Mouse (Mus musculus) brain, embryonic 18.5 days (tissue): ENCODE results near the gene Styx.
A peak's percentile ranks its signal among the peaks of the same experiment; 100 is the strongest.
"Not testable (repeated sequence)": the region's sequence is repeated elsewhere in the genome, so short reads cannot be mapped to it uniquely, and the experiment has no call there.

Source experiments
- DNase-seq: peaks from one replicate; pipeline ENCODE4 v3.0.0-alpha.2; 2012; ENCODE audit warnings: low read depth, low spot score

The Styx gene

DNA sequence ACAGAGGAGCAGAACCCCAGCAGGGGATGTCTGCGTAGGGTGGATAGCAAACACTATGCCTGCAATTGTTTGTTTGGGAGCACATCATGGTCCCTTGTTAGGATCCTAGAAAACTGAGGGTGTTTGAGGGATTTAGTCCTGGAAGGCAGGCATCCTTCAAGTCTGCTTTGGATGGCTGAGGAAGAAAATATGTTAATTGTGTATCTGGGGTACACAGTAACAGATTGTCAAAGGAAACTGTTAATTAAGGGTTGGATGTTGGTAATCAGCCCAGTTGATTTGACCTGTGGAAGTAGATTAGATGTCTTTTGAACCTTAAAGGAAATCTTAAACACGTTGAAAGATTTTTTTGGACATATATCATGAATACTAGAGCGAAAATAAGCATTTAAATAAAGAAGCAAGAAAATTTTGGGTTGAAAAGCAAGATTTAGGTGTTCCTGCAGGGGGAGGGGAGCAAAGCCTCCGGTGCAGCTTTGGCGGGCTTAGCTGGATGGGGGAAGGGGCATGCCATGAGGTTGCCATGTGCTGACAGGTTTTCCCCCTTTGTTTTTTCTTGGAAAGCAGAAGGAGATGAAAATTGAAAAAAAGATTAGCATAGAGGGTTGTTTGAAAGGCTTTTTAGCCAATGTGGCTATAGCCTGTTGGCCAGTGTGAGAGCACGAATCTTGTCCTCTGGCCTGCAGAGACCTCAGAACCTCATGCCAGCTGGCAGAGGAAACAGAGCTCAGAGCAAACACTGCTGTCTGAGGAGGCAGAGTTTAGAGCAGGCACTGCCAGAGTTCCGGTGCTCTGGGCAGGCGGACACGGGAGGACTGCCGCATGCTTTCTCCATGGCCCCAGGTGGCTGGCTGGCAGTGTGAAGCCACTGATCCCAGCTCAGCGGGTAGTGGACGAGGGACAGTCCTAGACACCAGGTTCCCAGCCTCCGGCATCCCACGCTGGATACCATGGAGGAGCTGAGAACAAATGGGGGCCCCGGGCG, 13.6 kb downstream of the Styx start:
- DNase-seq, result no peak

DNA sequence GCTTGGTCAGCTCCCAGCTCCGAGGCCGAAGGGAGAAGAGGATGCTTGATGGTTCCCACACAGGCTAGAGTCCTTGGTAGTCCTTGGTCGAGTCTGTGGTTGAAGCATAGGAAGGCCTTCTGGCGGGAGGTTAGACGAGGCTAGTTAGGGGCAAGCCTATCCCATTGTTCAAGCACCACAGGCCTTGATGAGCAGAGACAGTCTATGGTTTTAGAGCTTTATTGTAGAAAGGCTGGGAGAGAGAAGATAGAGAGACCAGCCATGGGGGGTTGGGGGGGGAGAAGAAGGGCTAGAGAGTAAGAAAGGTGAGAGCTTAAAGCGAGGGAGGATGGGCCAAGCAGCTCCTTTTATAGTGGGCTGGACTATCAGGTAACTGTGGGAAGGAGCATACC, 14.3 kb downstream of the Styx start:
- DNase-seq, result no peak

DNA sequence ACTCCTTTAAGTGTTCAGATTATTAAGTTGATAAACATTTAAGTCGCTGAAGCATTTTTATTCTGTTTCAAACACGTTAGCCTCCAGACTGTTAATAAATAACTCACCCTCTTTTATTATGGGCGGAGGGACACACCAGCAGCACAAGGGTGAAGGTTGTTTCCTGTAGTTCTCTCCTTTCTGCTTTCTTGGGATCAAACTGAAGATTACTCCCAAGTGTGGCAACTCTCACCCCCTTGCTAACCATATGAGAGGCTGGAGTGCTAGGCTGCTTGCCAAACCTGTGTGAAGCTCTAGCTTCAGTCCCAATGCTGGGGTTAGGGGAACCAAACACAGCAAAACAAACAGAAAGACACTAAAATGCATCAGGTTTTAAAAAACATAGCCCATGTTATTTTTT, 27.9 kb downstream of the Styx start:
- DNase-seq, result no peak

DNA sequence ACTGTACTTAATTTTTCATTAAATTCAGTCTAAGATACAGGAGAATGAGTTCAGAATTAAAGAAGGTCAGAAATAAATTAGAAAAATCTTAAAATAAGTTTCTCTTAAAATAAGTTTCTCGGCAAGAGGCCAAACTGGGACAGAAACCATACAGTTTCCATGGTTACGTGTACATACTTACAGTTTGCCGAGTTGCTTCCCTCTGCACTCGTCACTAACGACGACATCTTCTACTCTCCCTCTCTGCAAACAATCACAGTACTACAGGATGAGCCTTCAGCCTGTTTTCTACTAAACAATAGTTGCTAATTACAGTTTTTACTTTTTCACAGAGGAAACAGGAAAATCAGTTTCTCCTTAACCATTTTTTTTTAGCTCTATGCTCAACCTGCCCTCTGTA, 29.9 kb downstream of the Styx start:
- no peak for DNase-seq

DNA sequence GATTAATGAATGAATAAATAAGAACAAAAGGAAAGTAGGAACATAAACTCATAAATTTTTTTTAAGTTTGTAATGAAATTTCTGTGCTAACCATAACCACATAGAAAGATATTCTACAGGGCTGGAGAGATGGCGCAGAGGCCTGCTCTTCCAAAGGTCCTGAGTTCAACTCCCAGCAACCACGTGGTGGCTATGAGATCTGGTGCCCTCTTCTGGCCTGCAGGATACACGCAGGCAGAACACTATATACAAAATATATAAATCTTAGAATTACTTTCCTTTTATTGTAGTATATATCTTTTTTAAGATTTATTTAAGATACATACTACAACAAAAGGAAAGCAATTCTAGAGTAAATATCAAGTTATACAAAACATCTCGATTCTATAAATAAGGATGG, 32.0 kb downstream of the Styx start:
- DNase-seq, result no peak

DNA sequence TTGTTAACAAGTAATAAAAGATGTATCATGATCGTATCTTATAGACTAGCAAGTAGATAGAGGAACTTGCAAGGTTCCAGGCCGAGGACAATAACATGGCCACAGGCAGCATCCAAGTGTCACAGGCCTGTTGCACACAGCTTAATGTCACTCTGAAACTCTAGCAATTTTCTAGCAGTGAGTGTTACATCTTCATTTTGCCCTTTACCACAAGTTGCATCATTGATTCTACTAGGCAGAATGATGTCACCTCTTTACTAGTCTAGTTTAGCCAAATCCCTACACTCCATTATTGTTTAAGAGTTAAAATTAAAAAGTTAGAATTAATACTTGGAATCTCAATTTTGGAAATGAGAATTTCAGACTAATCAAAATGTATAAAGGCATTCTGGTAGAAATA, 34.7 kb downstream of the Styx start:
- no peak for DNase-seq

DNA sequence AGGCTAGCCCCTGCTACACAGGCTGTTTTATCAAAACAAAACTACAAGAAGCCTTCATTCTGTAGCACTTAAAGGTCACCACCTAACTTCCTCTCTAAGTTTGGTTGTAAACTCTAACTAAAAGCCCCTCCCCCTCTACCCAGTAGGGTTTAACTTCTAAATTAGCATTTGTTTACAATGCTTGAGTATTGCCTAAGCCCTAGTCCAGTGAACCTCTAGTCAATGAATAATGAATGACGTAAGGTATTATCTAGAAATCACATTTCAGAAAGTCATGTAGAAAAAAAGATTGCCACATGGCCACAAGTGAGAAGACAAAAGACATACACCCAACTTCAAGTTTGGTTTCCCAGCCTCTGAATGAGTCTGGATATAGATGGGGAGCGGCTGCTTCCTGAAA, 36.6 kb downstream of the Styx start:
- no peak for DNase-seq

DNA sequence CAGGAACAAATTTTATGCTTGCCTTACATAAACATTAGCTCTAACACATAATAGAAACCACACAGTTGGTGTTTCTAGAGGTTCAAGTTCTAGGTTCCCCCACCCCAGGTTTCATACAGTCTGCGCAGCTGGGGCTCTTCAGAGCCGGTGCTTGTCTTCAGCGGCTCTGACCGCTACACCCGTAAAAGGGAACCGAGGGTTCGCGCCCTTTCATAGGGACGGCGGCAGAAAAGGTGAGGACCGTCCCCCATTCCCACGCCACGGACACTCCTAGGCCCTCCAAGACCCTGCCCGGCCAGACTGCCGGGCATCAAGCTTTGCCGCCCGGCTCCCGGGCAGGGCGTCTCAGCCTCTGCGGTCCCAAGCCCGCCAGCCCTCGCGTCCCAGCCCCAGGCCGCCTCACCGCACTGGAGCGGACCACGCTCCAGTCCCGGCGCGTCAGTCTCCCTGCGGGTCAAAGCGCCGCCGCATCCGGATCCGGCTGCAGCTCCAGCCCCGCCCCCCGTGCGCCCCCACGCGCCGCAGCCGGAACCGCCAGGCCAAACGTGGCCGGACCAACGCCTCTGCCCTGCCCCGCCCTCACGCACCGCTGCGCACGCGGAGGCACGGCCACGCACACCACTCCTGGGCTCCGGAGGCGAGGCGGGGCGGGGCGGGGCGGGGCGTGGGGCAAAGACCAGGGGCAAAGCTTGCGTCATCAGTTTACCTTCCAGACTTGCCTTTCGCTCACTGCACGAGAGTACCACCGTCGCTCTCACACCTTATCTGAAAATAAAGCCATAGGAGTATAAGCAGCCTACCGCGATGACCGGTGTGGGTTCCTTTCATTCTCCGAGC, 37.7 kb downstream of the Styx start:
- peak; percentile 56 for DNase-seq

DNA sequence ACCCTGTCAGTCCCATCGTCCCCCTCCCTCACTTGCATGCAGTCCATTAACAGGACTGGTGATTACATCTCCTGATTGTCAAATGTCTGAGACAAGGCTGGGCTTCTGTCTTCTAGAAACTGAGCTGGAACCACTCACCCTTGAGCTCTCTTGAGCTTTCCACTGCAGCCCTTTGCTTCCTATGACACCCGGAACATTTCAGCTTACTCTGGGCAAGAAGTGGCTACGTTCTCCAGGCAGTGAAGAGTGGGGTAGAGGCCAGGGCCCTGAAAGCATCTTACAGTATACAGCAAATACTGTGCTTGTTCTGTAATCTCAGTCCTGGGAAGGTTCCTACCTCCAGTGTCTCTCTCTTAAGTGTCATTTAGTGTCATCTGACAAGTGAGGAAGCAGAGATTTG, 38.3 kb downstream of the Styx start:
- no peak for DNase-seq

DNA sequence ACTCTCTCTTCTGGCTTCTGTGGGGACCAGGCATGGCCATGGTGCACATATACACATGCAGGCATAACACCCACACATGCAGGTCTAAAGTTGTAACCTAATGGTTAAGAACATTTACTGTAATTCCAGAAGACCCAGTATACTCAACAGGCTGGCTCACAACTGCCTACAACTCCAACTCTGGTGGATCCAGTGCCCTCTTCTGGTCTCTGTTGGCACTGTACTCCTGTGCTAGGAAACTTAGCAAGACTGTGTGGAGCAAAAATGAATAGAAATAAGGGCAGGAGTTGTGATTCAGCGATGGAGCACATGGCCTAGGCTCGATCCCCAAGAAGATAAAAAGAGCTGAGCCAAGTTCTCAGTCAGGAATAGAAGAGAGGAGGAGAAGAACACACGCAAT, 48.9 kb downstream of the Styx start:
- no peak for DNase-seq

DNA sequence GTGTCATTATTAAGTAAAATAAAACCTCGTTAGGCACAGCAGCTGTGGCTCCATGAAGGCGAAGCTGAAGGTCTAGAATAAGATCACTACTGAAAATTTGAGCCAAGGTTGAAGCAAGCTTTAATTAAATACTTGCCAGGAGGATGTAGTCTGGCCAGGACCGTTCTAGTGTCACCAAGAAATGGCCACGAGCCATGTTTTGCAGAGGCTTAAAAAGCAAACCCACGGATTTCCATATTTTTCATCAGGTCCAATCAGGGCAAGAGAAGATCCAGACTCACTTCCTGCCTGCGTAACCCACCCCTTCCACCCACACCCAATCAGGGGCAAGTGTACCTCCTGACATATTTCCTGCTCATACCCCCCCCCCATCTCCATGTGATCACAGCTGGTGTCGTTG, 52.8 kb downstream of the Styx start:
- DNase-seq, result no peak

DNA sequence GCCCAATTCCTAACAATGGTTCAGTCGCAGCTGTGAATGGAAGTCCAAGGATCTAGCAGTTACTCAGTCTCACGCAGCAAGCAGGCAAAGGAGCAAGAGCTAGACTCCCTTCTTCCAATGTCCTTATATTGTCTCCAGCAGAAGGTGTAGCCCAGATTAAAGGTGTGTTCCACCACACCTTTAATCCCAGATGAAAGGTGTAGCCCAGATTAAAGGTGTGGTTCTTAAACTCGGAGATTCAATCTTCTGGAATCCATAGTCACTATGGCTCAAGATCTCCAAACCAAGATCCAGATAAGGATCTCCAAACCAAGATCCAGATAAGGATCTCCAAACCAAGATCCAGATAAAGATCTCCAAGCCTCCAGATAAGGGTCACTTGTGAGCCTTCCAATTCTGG, 53.9 kb downstream of the Styx start, which contains the start of gene Gnpnat1:
Gene Gnpnat1 (minus strand): TSS at position 101 of the 400 bp plus-strand sequence.
- DNase-seq, result not testable (repeated sequence)

DNA sequence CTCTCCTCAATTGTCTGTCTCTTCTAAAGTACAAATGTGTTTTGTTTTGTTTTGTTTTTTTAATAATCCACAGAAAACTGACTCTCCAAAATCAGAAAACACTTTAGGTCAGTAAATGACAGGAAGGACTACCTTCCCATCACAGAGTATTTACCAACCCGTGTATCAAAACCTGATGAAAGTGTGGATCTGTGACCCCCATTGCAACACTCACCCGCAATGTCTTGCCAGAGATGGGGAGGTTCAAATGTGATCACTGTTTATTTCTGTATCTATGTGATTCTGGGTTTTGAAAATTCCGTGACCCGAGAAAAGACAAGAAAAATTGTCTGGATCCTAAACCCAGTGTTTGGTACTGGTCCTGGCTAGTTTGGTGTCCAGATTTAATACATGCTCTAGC, 65.4 kb downstream of the Styx start:
- DNase-seq, result no peak

DNA sequence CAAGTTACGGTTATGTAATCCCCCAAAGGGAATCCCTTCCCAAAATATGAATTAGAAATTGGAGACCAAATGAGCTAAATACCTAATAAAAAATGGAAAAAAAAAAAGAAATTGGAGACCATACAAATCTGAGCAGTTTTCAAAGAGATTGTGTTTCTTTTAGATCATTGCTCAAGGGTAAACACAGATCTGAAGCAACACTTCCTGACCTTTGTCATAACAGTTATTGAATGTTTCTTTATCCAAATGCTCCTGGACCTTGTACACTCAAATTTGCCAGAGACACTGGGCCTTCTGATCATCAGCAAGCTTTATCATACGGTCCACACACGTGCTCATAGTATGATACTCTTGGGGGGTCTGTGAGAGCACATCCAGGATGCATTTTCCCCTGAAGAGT, 67.7 kb downstream of the Styx start:
- DNase-seq, result no peak

DNA sequence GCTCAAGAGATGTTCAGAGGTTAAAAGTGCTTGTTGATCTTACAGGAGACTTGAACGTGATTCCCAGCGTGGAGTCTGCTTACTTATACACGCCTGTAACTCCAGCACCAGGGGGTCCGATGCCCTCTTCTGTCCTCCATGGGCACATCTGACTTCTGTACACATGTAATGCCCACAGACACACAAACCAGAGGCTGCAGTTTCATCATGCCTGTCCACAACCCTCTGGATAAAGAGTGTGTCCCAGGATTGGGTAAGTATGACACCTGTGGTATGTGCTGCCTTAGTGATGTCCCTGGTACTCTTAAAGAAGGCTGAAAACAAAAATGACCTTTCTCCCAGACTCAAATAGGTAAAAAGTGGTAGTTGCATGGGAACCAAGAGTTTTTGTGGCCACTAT, 68.4 kb downstream of the Styx start:
- no peak for DNase-seq

DNA sequence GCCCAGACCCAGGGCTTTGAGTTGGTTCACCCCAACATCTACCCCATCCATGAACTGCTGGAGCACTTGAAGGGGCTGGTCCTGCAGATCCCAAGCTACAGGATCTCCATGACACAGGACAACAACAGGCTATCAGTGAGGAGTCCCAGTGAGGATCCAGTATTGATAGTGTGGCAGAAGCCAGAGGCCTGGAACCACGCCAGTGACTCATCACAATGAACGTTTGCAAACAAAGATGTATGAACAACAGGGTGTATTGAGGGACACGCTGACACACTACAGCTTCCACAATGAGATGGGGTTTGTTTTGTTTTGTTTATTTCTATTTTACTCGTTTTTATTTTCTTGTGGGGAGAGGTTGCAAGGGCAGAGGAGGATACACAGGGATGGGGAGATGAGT, 71.5 kb downstream of the Styx start:
- no peak for DNase-seq

DNA sequence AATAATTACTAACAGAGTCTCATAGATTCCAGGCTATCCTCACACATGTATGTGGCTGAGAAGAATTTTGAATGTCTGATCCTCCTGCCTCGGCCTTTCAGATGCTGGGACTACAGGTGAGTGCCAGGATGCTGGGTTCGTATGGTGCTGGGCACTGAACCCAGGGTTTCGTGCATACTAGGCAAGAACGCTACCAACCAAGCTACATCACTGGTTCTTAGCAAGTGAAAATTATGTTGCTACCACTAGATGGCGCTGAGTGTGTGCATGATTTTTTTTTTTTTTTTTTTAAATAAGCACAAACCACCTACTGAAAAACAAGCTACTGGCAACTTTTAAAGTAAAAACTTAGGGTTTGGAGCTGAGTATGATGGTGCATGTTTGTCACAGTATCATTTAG, 72.3 kb downstream of the Styx start:
- peak; percentile 56 for DNase-seq

DNA sequence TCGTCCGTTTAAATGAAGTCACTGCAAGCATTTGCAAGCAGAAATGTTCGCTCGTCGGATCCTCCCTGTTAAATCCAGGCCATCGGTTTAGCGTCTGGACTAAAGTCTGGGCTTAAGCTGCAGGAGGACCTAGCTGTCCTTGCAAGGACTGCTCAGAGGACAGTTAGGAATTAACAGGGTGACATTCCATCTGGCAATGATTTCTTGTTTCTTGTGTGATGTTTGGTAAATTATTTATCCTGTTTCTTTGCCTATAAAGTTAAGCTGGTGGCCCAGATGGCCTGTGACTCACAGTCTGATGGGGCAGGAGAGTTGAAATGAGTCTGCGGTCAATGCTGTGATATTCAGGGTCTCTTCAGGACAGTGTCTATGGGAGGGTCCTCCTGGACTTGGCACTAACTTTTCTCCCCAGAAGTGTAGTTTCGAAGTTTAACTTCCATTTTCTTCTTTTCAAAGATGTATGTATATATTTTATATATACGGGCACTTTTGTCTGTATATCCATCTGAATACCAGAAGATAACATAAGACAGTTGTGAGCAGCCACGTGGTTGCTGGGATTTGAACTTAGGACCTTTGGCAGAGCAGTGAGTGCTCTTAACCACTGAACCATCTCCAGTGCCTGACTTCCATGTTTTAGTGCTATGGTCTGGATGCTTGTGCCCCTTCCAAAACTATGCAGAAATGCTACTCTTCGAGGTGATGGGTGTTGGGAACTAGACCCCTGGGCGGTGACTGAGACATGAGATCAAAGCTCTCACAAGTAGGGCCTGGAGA, 79.4 kb downstream of the Styx start:
- no peak for DNase-seq

DNA sequence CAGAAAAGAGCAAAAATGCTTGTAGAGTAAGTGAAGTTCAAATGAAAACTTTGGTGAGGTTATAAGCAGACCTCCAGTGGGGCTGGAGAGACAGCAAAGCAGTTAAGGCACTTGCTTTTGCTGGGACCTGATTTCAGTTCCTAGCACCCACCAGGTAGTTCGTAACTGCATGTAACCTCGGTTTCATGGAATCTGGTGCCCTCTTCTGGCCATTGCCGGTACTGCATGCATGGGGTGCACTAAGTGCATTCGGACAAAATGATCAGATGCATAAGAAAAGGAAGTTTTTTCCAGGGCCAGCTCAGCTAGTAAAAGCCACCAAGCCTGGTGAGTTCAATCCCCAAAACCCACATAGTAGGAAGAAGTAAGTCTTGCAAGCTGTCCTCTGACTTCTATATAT, 81.1 kb downstream of the Styx start:
- DNase-seq, result no peak

DNA sequence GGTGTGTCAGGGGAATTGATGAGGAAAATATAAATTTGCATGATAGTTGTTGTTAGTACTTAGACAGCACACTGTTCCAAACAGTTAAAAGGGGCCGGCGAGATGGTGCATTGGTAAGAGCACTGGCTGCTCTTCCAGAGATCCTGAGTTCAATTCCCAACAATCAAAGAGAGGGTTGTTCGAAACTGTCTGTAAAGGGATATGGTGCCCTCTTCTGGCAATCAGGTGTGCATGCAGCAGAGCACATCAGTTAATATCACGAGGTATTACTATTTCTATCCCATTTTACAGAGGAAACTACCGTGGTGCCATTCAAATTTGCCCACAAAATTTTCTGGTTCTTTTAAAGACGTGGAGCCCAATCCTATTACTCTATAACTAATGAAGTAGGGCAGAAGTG, 83.3 kb downstream of the Styx start:
- no peak for DNase-seq

DNA sequence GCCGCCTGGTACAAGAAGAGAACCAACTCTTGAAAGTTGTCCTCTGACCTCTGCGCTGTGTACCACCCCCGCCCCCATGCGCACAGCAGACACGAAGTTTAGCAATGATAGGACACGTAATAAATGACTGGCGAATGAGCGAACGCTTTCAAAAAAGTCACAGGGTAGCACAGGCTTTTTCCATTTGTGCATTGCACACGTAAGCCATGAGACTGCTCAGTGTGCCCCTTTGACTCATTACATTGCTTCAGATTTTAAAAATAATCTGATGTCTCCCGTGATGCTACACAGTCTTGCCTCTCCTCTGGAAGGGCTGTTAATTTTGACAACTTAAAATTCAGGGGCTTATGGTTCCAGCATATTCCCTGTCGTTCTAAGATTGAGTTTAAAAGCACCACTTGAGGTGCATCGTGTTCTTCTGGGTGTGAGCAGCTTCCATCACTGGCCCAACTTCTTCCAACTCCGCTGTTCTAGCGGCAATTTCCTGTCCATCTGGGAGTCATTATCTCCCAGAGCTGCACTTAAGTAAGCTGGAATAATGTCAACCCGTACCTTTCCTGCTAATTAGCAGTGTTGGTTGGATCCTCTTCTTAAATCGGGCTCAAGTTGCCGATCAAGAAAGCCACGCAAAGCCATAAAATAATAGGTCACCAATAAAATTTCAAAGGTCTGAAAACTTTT, 87.5 kb downstream of the Styx start:
- no peak for DNase-seq
